Mouse (Mus musculus) embryonic facial prominence, embryonic 11.5 days (tissue): ENCODE results near the gene Uevld. TPM values are rescaled to one million over a fixed set of nuclear protein-coding genes. Genes with fewer than 3 reads are reported as not detected.
"Not testable (repeated sequence)": the region's sequence is repeated elsewhere in the genome, so short reads cannot be mapped to it uniquely, and the experiment has no call there.

Experiments
- ATAC-seq: fragments of 200-750 bp; cut with Nextera tagmentation; replicated peaks from 2 replicates; pipeline ENCODE4 v1.8.0; 2017; ENCODE audit warnings: low read depth; ENCODE audit not compliant: insufficient number of reproducible peaks, low FRiP score, low TSS enrichment
- DNase-seq: peaks from one replicate; pipeline ENCODE4 v3.0.0-alpha.2; 2015; ENCODE audit warnings: low spot score
- H3K27ac ChIP-seq: fragments of 300-500 bp; sonication (generic); replicated peaks from 2 replicates; pipeline ENCODE4 v1.5.1; 2014; ENCODE audit warnings: mild to moderate bottlenecking, low read depth, low read length, control low read depth
- H3K27me3 ChIP-seq: fragments of 300-500 bp; sonication (generic); 2 replicates; pipeline ENCODE4 v1.6.1; 2014; ENCODE audit warnings: mild to moderate bottlenecking, low read length, moderate library complexity, mixed read lengths; ENCODE audit not compliant: control insufficient read depth, insufficient read depth
- H3K36me3 ChIP-seq: fragments of 300-500 bp; sonication (generic); replicated peaks from 2 replicates; pipeline ENCODE4 v1.6.1; 2014; ENCODE audit warnings: low read depth, mild to moderate bottlenecking, low read length, moderate library complexity, mixed read lengths; ENCODE audit not compliant: control insufficient read depth, insufficient read depth
- H3K4me1 ChIP-seq: fragments of 300-500 bp; sonication (generic); 2 replicates; pipeline ENCODE4 v1.6.1; 2014; ENCODE audit warnings: low read length, mixed read lengths; ENCODE audit not compliant: control insufficient read depth, insufficient read depth
- H3K4me2 ChIP-seq: fragments of 300-500 bp; sonication (generic); 2 replicates; pipeline ENCODE4 v1.6.1; 2014; ENCODE audit warnings: low read depth, mild to moderate bottlenecking, control low read depth, low read length, moderate library complexity
- H3K4me3 ChIP-seq: fragments of 300-500 bp; sonication (generic); 2 replicates; pipeline ENCODE4 v1.5.1; 2014; ENCODE audit warnings: low read depth, low read length, control low read depth
- H3K9ac ChIP-seq: fragments of 300-500 bp; sonication (generic); replicated peaks from 2 replicates; pipeline ENCODE4 v1.6.1; 2014; ENCODE audit warnings: mild to moderate bottlenecking, control low read depth, low read length
- H3K9me3 ChIP-seq: fragments of 300-500 bp; sonication (generic); replicated peaks from 2 replicates; pipeline ENCODE4 v1.6.1; 2016; ENCODE audit warnings: mild to moderate bottlenecking, low read length, inconsistent platforms, mixed read lengths; ENCODE audit not compliant: control insufficient read depth
- WGBS: fragments of 180-500 bp; shearing (Covaris S2); extraction: QIAGEN DNeasy Blood & Tissue Kit; methylation state at CpG from one replicate; pipeline ENCODE4 v1.1.7; 2014; 5-methylcytosine and 5-hydroxymethylcytosine counted together
- polyA plus RNA-seq: library from polyadenylated mRNA; unstranded; fragments of >200 nt; fragmentation: Nextera tagmentation; extraction: Ambion mirVana; gene quantifications from 2 replicates; pipeline ENCODE4 v1.2.1, GENCODE M21; 2014

Uevld gene
- polyA plus RNA-seq, 1 experiment from 2014 or later = 14.8 TPM

GRCm38 (mm10) chr7:46919551-46920176, 38.7 kb downstream of the Uevld start, which contains the start of gene Tsg101:
Gene Tsg101 (minus strand): TSS chr7:46919969.
- Histone ChIP-seq H3K4me3 (peak within 1 kb of the TSS; percentile 80), H3K4me2 (peak within 1 kb of the TSS; percentile 54), H3K36me3 (no peaks in the 10 kb centered on the region), H3K27ac (peak within 1 kb of the TSS; percentile 94), H3K9me3 (no peaks in the 10 kb centered on the region), H3K27me3 (no peaks in the 10 kb centered on the region), H3K9ac (peak within 1 kb of the TSS; percentile 98), H3K4me1 (no peaks in the 10 kb centered on the region; the same call in 1 of the 2 replicates)
- DNase-seq (peak; percentile 93), ATAC-seq (peak; percentile 85)
- WGBS = under 1% methylated on average over 75 of the region's 75 CpGs

- H3K9me3 ChIP-seq = no peaks in the 10 kb centered on the region
- H3K27me3 ChIP-seq = no peaks in the 10 kb centered on the region
- 15% methylated on average over 13 of the region's 13 CpGs for WGBS
- no peak overlapping the region; the same call in 1 of the 2 replicates for H3K27ac ChIP-seq
- no peaks in the 10 kb centered on the region; the same call in 1 of the 2 replicates for H3K4me1 ChIP-seq
- peak overlapping the region; percentile 98 for H3K9ac ChIP-seq
- H3K4me2 ChIP-seq = peak overlapping the region; percentile 54
- DNase-seq (peak; percentile 60), ATAC-seq (no peak)
- H3K36me3 ChIP-seq = no peaks in the 10 kb centered on the region
- peak overlapping the region; percentile 80 for H3K4me3 ChIP-seq
Measured at GRCm38 (mm10) chr7:46918678-46919371, 39.5 kb downstream of the Uevld start.

- Histone ChIP-seq H3K27me3 (no peaks in the 10 kb centered on the region), H3K4me2 (no peak overlapping the region), H3K36me3 (peaks cover 4% of the 10 kb centered on the region), H3K4me3 (no peak overlapping the region), H3K27ac (no peak overlapping the region), H3K9ac (no peak overlapping the region), H3K9me3 (no peaks in the 10 kb centered on the region), H3K4me1 (no peaks in the 10 kb centered on the region; the same call in 1 of the 2 replicates)
- 93% methylated on average over 3 of the region's 3 CpGs for WGBS
- no peak for DNase-seq
- no peak for ATAC-seq
Measured at GRCm38 (mm10) chr7:46916376-46916775, 42.0 kb downstream of the Uevld start.

- Histone ChIP-seq H3K9ac (no peak overlapping the region), H3K27ac (no peak overlapping the region), H3K4me1 (no peaks in the 10 kb centered on the region), H3K4me3 (no peak overlapping the region), H3K36me3 (peaks cover 16% of the 10 kb centered on the region), H3K4me2 (no peak overlapping the region), H3K9me3 (no peaks in the 10 kb centered on the region), H3K27me3 (no peaks in the 10 kb centered on the region)
- 95% methylated on average over 3 of the region's 3 CpGs for WGBS
- DNase-seq (no peak), ATAC-seq (no peak)
Measured at GRCm38 (mm10) chr7:46911250-46911649, 47.1 kb downstream of the Uevld start.

GRCm38 (mm10) chr7:46899343-46899742, 59.0 kb downstream of the Uevld start:
- Histone ChIP-seq H3K4me2 (no peak overlapping the region), H3K27me3 (no peaks in the 10 kb centered on the region), H3K36me3 (peaks cover 11% of the 10 kb centered on the region), H3K9me3 (no peaks in the 10 kb centered on the region), H3K4me1 (no peaks in the 10 kb centered on the region), H3K27ac (no peak overlapping the region), H3K4me3 (no peak overlapping the region), H3K9ac (no peak overlapping the region)
- DNase-seq = no peak
- ATAC-seq = no peak
- 91% methylated on average over 3 of the region's 3 CpGs for WGBS

- no peaks in the 10 kb centered on the region for H3K9me3 ChIP-seq
- H3K4me1 ChIP-seq = no peaks in the 10 kb centered on the region
- 85% methylated on average over 3 of the region's 3 CpGs for WGBS
- no peaks in the 10 kb centered on the region for H3K27me3 ChIP-seq
- DNase-seq (no peak), ATAC-seq (no peak)
- peaks cover 14% of the 10 kb centered on the region for H3K36me3 ChIP-seq
- no peak overlapping the region for H3K4me3 ChIP-seq
- H3K27ac ChIP-seq = no peak overlapping the region
- H3K4me2 ChIP-seq = no peak overlapping the region
- no peak overlapping the region for H3K9ac ChIP-seq
Measured at GRCm38 (mm10) chr7:46895511-46895910, 62.8 kb downstream of the Uevld start.

GRCm38 (mm10) chr7:46883304-46883703, 75.0 kb downstream of the Uevld start:
- H3K4me1 ChIP-seq = no peaks in the 10 kb centered on the region
- no peak overlapping the region for H3K9ac ChIP-seq
- H3K27ac ChIP-seq = no peak overlapping the region
- H3K27me3 ChIP-seq = no peaks in the 10 kb centered on the region
- no peak overlapping the region for H3K4me2 ChIP-seq
- H3K9me3 ChIP-seq = no peaks in the 10 kb centered on the region
- H3K36me3 ChIP-seq = peaks cover 4% of the 10 kb centered on the region
- DNase-seq = no peak
- 86% methylated on average over 3 of the region's 3 CpGs for WGBS
- H3K4me3 ChIP-seq = no peak overlapping the region
- no peak for ATAC-seq

- not testable (repeated sequence) for H3K36me3 ChIP-seq, ATAC-seq, H3K9ac ChIP-seq, H3K4me2 ChIP-seq, H3K27ac ChIP-seq, H3K27me3 ChIP-seq, H3K4me3 ChIP-seq, H3K9me3 ChIP-seq, DNase-seq, H3K4me1 ChIP-seq
- WGBS = 84% methylated on average over 6 of the region's 8 CpGs
Measured at GRCm38 (mm10) chr7:46881941-46882340, 76.4 kb downstream of the Uevld start.
